Mouse (Mus musculus) layer of hippocampus, postnatal 14 days (tissue): ENCODE data around the gene Flnb. TPM values are rescaled to one million over a fixed set of nuclear protein-coding genes. Genes with fewer than 3 reads are reported as not detected.

ENCODE experiments used
- DNase-seq, 2 experiments: peaks; one replicate each; pipeline ENCODE4 v3.0.0; 2021 to 2022; ENCODE audit warnings: low spot score in 2 of 2, mixed read lengths in 1 of 2
- total RNA-seq, 2 experiments: library from RNA; stranded (reverse); gene quantifications; 2 replicates each; pipeline ENCODE4 v1.2.3; 2021

Gene Flnb
- total RNA-seq, 2 experiments from 2014 or later = 35.7 to 78.7 TPM

GRCm38 (mm10) chr14:7860525-7861154 is 42.9 kb downstream of the Flnb start:
- DNase-seq = no peak

GRCm38 (mm10) chr14:7861275-7861674 is 43.5 kb downstream of the Flnb start:
- no peak for DNase-seq

GRCm38 (mm10) chr14:7862226-7862625 is 44.5 kb downstream of the Flnb start:
- DNase-seq = no peak

GRCm38 (mm10) chr14:7863199-7863598 is 45.4 kb downstream of the Flnb start:
- no peak for DNase-seq

- no peak for DNase-seq
These were observed 46.2 kb downstream of the Flnb start for GRCm38 (mm10) chr14:7863871-7864505.

- no peak for DNase-seq
These were observed 46.7 kb downstream of the Flnb start for GRCm38 (mm10) chr14:7864506-7864899.

- no peak for DNase-seq
These were observed 49.5 kb downstream of the Flnb start for GRCm38 (mm10) chr14:7867224-7867623.

- no peak for DNase-seq
These were observed 50.1 kb downstream of the Flnb start for GRCm38 (mm10) chr14:7867841-7868240.

- no peak for DNase-seq
These were observed 52.0 kb downstream of the Flnb start for GRCm38 (mm10) chr14:7869796-7870195.

GRCm38 (mm10) chr14:7873552-7873951 is 55.8 kb downstream of the Flnb start:
- DNase-seq = no peak

- no peak for DNase-seq
These were observed 56.7 kb downstream of the Flnb start for GRCm38 (mm10) chr14:7874495-7874894.

GRCm38 (mm10) chr14:7877957-7878356 is 60.2 kb downstream of the Flnb start:
- DNase-seq = no peak

- DNase-seq = no peak
These were observed 62.6 kb downstream of the Flnb start for GRCm38 (mm10) chr14:7880389-7880788.

GRCm38 (mm10) chr14:7881533-7881932 is 63.8 kb downstream of the Flnb start:
- no peak for DNase-seq

GRCm38 (mm10) chr14:7882050-7882449 is 64.3 kb downstream of the Flnb start:
- DNase-seq = no peak

- DNase-seq = no peak
These were observed 66.4 kb downstream of the Flnb start for GRCm38 (mm10) chr14:7884158-7884557.

GRCm38 (mm10) chr14:7884841-7885240 is 67.1 kb downstream of the Flnb start:
- peak in 1 of 2 experiments; percentile 39 for DNase-seq

- no peak for DNase-seq
These were observed 67.8 kb downstream of the Flnb start for GRCm38 (mm10) chr14:7885540-7885939.

- no peak for DNase-seq
These were observed 68.3 kb downstream of the Flnb start for GRCm38 (mm10) chr14:7886008-7886407.

- DNase-seq = no peak
These were observed 69.4 kb downstream of the Flnb start for GRCm38 (mm10) chr14:7887171-7887570.

GRCm38 (mm10) chr14:7888294-7888693 is 70.5 kb downstream of the Flnb start:
- DNase-seq = no peak

- DNase-seq = peak; percentile 60 to 80
These were observed 71.3 kb downstream of the Flnb start for GRCm38 (mm10) chr14:7888811-7889651.
